Mouse (Mus musculus): Measurements from ENCODE around the gene Mrps18b. TPM values are rescaled to one million over a fixed set of nuclear protein-coding genes. Genes with fewer than 3 reads are reported as not detected.
A peak's percentile ranks its signal among the peaks of the same experiment; 100 is the strongest.

Mrps18b gene
- total RNA-seq, 2 experiments from 2014 or later, result 36.3 to 43.0 TPM

GRCm38 (mm10) chr17:35866911-35867890, 49.0 kb downstream of the Mrps18b start:
- DNase-seq (ENCODE audit: low spot score in 2 of 2), result no peak
- peak; percentile 54 for TF ChIP-seq CTCF (conservative IDR thresholded peaks at IDR 0.05)
- Histone ChIP-seq H3K27ac (peak overlapping the region; percentile 88), H3K4me3 (peak overlapping the region; percentile 73)

- no peak for DNase-seq (ENCODE audit: low spot score in 2 of 2)
- Histone ChIP-seq H3K27ac (peak overlapping the region; percentile 88), H3K4me3 (peak overlapping the region; percentile 73)
- no peak for TF ChIP-seq CTCF (conservative IDR thresholded peaks at IDR 0.05)
Measured at GRCm38 (mm10) chr17:35866281-35866831, 49.8 kb downstream of the Mrps18b start.

DNA sequence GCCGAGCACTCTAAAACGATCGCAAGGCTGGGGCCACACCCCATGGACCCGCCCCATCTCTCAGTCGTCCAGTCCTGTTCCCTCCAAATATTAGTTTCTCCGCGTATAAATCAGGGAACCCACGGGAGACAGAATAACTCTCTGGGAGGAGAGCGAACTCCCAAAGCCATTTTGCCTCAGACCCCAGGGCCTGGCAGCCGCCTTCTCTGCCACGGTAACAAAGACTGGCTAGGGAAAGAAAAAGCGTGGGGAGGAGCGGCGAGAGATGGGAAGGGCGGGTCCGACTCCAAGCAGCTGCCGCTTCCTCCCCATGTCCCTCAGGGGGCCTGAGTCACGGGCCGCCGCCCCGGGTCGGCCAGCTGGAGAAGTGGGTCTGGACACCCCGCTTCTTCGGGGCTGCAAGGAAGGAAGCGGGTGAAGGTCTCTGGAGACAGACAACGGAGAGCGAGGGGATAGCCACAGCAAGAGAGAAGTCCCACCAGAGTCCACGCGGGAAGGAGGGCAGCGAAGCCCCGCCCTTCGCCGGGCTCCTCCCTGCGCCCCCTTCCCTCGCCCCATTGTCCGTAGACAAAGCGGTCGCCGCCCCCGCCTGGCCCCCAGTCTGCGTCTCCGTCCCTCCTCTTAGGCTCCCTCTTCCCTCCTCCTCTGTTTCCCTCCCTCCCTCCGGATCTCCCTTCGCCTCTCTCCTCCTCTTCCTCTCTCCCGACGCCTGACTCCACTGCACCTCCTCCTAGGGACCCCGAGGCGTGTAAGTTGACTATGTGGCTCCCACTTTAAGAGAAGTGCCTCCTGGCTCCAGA, 50.5 kb downstream of the Mrps18b start, which contains the start of gene Ppp1r18:
Ppp1r18 (plus strand) TSS at position 113 of the 800 bp plus-strand sequence.
- peak within 1 kb of the TSS; percentile 73 for H3K4me3 ChIP-seq
- TF ChIP-seq CTCF (conservative IDR thresholded peaks at IDR 0.05), result no peak
- DNase-seq (ENCODE audit: low spot score in 2 of 2), result no peak
- H3K27ac ChIP-seq, result peak within 1 kb of the TSS; percentile 88

DNA sequence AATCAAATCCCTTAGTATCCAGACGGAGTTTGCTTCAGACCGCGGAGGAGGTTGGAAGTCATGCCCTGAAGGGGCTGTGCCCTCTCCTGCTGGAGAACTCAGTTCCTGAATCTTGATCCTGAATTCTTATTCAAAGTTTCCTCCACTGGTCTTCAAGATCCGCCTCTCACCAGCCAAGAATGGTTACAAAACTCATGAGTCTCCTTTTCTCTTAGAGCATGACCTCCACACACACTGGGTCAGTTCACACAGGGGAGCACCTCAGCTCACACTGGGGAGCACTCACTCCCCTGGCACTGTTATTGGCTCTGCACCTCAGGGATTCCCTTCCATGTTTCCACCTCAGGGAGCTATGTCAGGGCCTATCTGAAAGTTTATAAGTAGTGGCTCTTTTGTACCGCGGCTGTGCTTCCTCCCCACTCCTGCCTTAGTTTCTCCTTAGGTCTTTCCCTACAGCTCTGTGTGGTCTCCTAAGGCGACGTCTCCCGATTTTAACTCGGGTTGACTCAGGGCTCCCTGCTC, 51.3 kb downstream of the Mrps18b start:
- TF ChIP-seq CTCF (conservative IDR thresholded peaks at IDR 0.05), result no peak
- Histone ChIP-seq H3K4me3 (peak overlapping the region; percentile 73; the same call in 1 of the 2 replicates), H3K27ac (peak overlapping the region; percentile 88; the same call in 1 of the 2 replicates)
- DNase-seq (ENCODE audit: low spot score in 2 of 2), result no peak

GRCm38 (mm10) chr17:35861198-35861857, 54.9 kb downstream of the Mrps18b start, which contains the start of gene Nrm:
TSS of gene Nrm (plus strand) at chr17:35861318.
- peak; percentile 82 to 88 for DNase-seq (ENCODE audit: low spot score in 2 of 2)
- peak; percentile 59 for TF ChIP-seq CTCF (conservative IDR thresholded peaks at IDR 0.05)
- H3K27ac ChIP-seq, result peak within 1 kb of the TSS; percentile 79
- peak within 1 kb of the TSS; percentile 70 for H3K4me3 ChIP-seq

DNA sequence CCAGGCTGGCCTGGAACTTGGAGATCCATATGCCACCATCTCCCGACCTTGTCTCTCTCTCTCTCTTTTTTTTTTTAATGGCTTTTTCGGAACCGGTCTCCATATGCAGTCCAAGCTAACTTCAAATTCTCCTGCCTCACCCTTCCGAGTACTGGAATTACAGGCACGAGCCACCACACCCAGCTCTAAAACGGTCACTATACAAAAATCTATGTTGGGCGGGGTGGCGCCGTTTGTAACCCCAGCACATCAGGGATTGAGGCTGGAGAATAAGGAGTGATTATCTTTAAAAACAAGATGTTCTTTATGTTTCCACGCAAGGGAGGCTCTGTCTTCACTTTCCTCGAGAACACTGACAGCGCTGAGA, 55.4 kb downstream of the Mrps18b start:
- DNase-seq (ENCODE audit: low spot score in 2 of 2), result no peak
- peak overlapping the region; percentile 70 for H3K4me3 ChIP-seq
- H3K27ac ChIP-seq, result peak overlapping the region; percentile 79
- TF ChIP-seq CTCF (conservative IDR thresholded peaks at IDR 0.05), result no peak

Small RNAs within 50 kb of the gene (microRNA-seq; reads per million reads assigned to microRNA genes)
- gene Gm28033, result 0.18 to 0.32 reads per million in 2 experiments
- 0.18 to 0.32 reads per million in 2 experiments for gene Mir1894
- gene Mir877, result 287 to 325 reads per million in 2 experiments

Other genes with a start within 250 kb of the Mrps18b start
- gene Vars2, start 248.8 kb downstream of the Mrps18b start, total RNA-seq (2021), result 10 to 100 TPM; 32.4 to 47.3 TPM
- 10 to 100 TPM; 29.9 to 35.3 TPM for gene Gtf2h4, start 242.7 kb downstream of the Mrps18b start, total RNA-seq (2021)
- 10 to 100 TPM; 54.3 to 61.0 TPM for gene Ddr1, start 211.8 kb downstream of the Mrps18b start, total RNA-seq (2021)
- gene Ier3, start 94.7 kb downstream of the Mrps18b start, total RNA-seq (2021), result 1 to 10 TPM; 5.0 to 6.1 TPM
- gene Flot1, start 93.2 kb downstream of the Mrps18b start, total RNA-seq (2021), result 100 to 1,000 TPM; 124 to 128 TPM
- 100 to 1,000 TPM; 355 to 363 TPM for gene Tubb5, start 78.1 kb downstream of the Mrps18b start, total RNA-seq (2021)
- gene Mdc1, start 74.9 kb downstream of the Mrps18b start, total RNA-seq (2021), result 10 to 100 TPM; 16.9 to 18.4 TPM
- gene Nrm, start 55.1 kb downstream of the Mrps18b start, total RNA-seq (2021), result 1 to 10 TPM; 1.7 to 1.8 TPM
- gene Ppp1r18, start 50.8 kb downstream of the Mrps18b start, total RNA-seq (2021), result 1 to 10 TPM; 8.7 to 9.8 TPM
- 10 to 100 TPM; 28.1 to 31.3 TPM for gene Dhx16, start 36.6 kb downstream of the Mrps18b start, total RNA-seq (2021)
- 10 to 100 TPM; 53.4 to 62.4 TPM for gene 2310061I04Rik, start 19.0 kb downstream of the Mrps18b start, total RNA-seq (2021)
- 10 to 100 TPM; 58.7 to 64.8 TPM for gene Atat1, start 6.3 kb downstream of the Mrps18b start, total RNA-seq (2021)
- gene Ppp1r10, start within 50 bp of the Mrps18b start, total RNA-seq (2021), result 10 to 100 TPM; 83.2 to 83.8 TPM
- 10 to 100 TPM; 69.9 to 77.3 TPM for gene Abcf1, start 53.4 kb upstream of the Mrps18b start, total RNA-seq (2021)
- 100 to 1,000 TPM; 140 to 147 TPM for gene Gnl1, start 63.5 kb upstream of the Mrps18b start, total RNA-seq (2021)
- 10 to 100 TPM; 45.8 to 50.7 TPM for gene Prr3, start 63.8 kb upstream of the Mrps18b start, total RNA-seq (2021)
- 1 to 10 TPM; 1.7 to 2.4 TPM for gene H2-T24, start 104.2 kb upstream of the Mrps18b start, total RNA-seq (2021)
- gene H2-T23, start 116.5 kb upstream of the Mrps18b start, total RNA-seq (2021), result 1 to 10 TPM; 5.2 to 6.0 TPM
- 10 to 100 TPM in 1 of 2 experiments, 1 to 10 TPM in 1; 9.1 to 10.3 TPM for gene H2-T22, start 126.4 kb upstream of the Mrps18b start, total RNA-seq (2021)
- gene Gm6034, start 126.6 kb upstream of the Mrps18b start, total RNA-seq (2021), result not detected
- 1 to 10 TPM; 1.6 to 1.7 TPM for gene Gm11127, start 142.0 kb upstream of the Mrps18b start, total RNA-seq (2021)
- gene Gm19684, start 205.3 kb upstream of the Mrps18b start, total RNA-seq (2021), result under 1 TPM in 1 of 2 experiments, not detected in 1; 0.29 TPM
- not detected for gene Gm7030, start 213.0 kb upstream of the Mrps18b start, total RNA-seq (2021)